Mouse (Mus musculus) liver, embryonic 16.5 days (tissue): ENCODE results near the gene Gm38119. TPM values are rescaled to one million over a fixed set of nuclear protein-coding genes. Genes with fewer than 3 reads are reported as not detected.
"Not testable (repeated sequence)": the region's sequence is repeated elsewhere in the genome, so short reads cannot be mapped to it uniquely, and the experiment has no call there.

Experiments
- ATAC-seq: fragments of 200-750 bp; cut with Nextera tagmentation; 2 replicates; pipeline ENCODE4 v1.8.0; 2017; ENCODE audit warnings: low read depth, mild to moderate bottlenecking, moderate number of reproducible peaks, moderate library complexity
- H3K27ac ChIP-seq: fragments of 300-500 bp; sonication (generic); 2 replicates; pipeline ENCODE4 v1.5.1; 2014; ENCODE audit warnings: mild to moderate bottlenecking, low read length
- H3K27me3 ChIP-seq: fragments of 300-500 bp; sonication (generic); 2 replicates; pipeline ENCODE4 v1.6.1; 2014; ENCODE audit warnings: low read depth, low read length, mixed read lengths; ENCODE audit not compliant: control insufficient read depth, insufficient read depth
- H3K36me3 ChIP-seq: fragments of 300-500 bp; sonication (generic); 2 replicates; pipeline ENCODE4 v1.6.1; 2014; ENCODE audit warnings: mild to moderate bottlenecking; ENCODE audit not compliant: control insufficient read depth, insufficient read depth
- H3K4me1 ChIP-seq: fragments of 300-500 bp; sonication (generic); 2 replicates; pipeline ENCODE4 v1.6.1; 2014; ENCODE audit warnings: low read depth, low read length, mixed read lengths; ENCODE audit not compliant: control insufficient read depth
- H3K4me2 ChIP-seq: fragments of 300-500 bp; sonication (generic); 2 replicates; pipeline ENCODE4 v1.6.1; 2014; ENCODE audit warnings: low read depth, low read length, mixed read lengths
- H3K4me3 ChIP-seq: fragments of 300-500 bp; sonication (generic); 2 replicates; pipeline ENCODE4 v1.5.1; 2014; ENCODE audit warnings: low read depth, mild to moderate bottlenecking, low read length
- H3K9ac ChIP-seq: fragments of 300-500 bp; sonication (generic); 2 replicates; pipeline ENCODE4 v1.6.1; 2014; ENCODE audit warnings: low read depth, low read length
- H3K9me3 ChIP-seq: fragments of 300-500 bp; sonication (generic); replicated peaks from 2 replicates; pipeline ENCODE4 v1.6.1; 2016; ENCODE audit warnings: low read length; ENCODE audit not compliant: control insufficient read depth
- WGBS: fragments of 180-500 bp; shearing (Covaris S2); extraction: QIAGEN DNeasy Blood & Tissue Kit; methylation state at CpG from one replicate; pipeline ENCODE4 v1.1.7; 2014; ENCODE audit not compliant: insufficient replicate concordance; 5-methylcytosine and 5-hydroxymethylcytosine counted together
- polyA plus RNA-seq: library from polyadenylated mRNA; unstranded; fragments of >200 nt; fragmentation: Nextera tagmentation; extraction: Ambion mirVana; gene quantifications from 2 replicates; pipeline ENCODE4 v1.2.1, GENCODE M21; 2015

Gene Gm38119
- polyA plus RNA-seq, 1 experiment from 2014 or later = not detected

GRCm38 (mm10) chr3:92708974-92709373, 29.9 kb downstream of the Gm38119 start, which contains the start of gene Lce1e:
Lce1e (minus strand) TSS chr3:92709074.
- ATAC-seq = no peak
- Histone ChIP-seq H3K27ac (no peak within 1 kb of the TSS), H3K4me1 (no peaks in the 10 kb centered on the region), H3K27me3 (no peaks in the 10 kb centered on the region), H3K4me2 (no peak within 1 kb of the TSS), H3K9ac (no peak within 1 kb of the TSS), H3K9me3 (no peaks in the 10 kb centered on the region), H3K36me3 (no peaks in the 10 kb centered on the region), H3K4me3 (no peak within 1 kb of the TSS)
- WGBS = 58% methylated on average over 2 of the region's 2 CpGs

DNA sequence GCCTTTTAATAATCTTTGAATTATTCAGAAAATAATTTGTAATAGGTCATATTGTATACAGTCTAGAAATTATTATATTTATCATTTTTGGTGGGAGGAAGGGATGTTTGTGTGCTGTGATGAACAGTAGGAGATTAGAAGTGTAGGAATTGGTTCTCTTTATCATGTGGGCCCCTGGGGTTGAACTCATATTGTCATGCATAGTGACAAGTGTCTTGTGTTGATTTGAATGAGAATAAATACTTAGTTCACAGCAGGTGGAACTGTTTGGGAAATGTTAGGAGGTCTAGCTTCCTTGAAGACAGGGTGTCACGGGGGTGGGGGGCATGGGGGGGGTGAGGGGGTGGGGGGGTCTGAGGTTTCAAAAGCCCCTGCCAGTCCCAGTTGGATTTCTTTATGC, 44.3 kb downstream of the Gm38119 start:
- H3K27ac ChIP-seq = no peak overlapping the region
- H3K9ac ChIP-seq = no peak overlapping the region
- no peaks in the 10 kb centered on the region for H3K4me1 ChIP-seq
- H3K9me3 ChIP-seq = no peaks in the 10 kb centered on the region
- WGBS = 9% methylated on average over 1 of the region's 1 CpGs
- H3K27me3 ChIP-seq = no peaks in the 10 kb centered on the region
- ATAC-seq = no peak
- H3K4me2 ChIP-seq = no peak overlapping the region
- no peak overlapping the region for H3K4me3 ChIP-seq
- H3K36me3 ChIP-seq = no peaks in the 10 kb centered on the region

GRCm38 (mm10) chr3:92691688-92692087, 47.2 kb downstream of the Gm38119 start:
- no peak overlapping the region for H3K4me2 ChIP-seq
- ATAC-seq = no peak

DNA sequence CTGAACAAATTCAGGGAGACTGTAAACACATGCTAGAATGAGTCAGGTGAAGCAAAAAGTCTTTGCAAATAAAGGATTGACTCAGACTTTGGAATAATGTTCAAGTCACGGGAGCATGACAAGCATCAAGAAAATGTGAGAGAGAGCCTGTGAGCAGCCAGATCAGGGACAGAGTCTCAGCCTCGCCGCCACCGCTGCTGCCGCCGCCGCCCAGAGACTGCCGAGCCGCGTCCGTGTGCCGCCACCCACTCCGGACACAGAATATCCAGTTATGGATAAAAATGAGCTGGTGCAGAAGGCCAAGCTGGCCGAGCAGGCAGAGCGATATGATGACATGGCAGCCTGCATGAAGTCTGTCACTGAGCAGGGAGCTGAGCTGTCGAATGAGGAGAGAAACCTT, 49.7 kb downstream of the Gm38119 start:
- not testable (repeated sequence) for H3K9me3 ChIP-seq, H3K27me3 ChIP-seq, H3K4me1 ChIP-seq, H3K4me3 ChIP-seq, H3K27ac ChIP-seq, H3K4me2 ChIP-seq, ATAC-seq, H3K9ac ChIP-seq, H3K36me3 ChIP-seq
- 61% methylated on average over 16 of the region's 16 CpGs for WGBS

More at GRCm38 (mm10) chr3:92691688-92692087, 47.2 kb downstream of the Gm38119 start:
- H3K36me3 ChIP-seq = no peaks in the 10 kb centered on the region
- no peaks in the 10 kb centered on the region for H3K9me3 ChIP-seq
- no peak overlapping the region for H3K4me3 ChIP-seq
- H3K4me1 ChIP-seq = no peaks in the 10 kb centered on the region
- H3K27ac ChIP-seq = no peak overlapping the region
- H3K9ac ChIP-seq = no peak overlapping the region
- H3K27me3 ChIP-seq = no peaks in the 10 kb centered on the region

Other genes starting within 250 kb of the Gm38119 start
- gene Sprr4, start 238.6 kb downstream of the Gm38119 start, polyA plus RNA-seq = not detected in 2 replicates
- not detected in 2 replicates for gene 2310046K23Rik, start 204.6 kb downstream of the Gm38119 start, polyA plus RNA-seq
- gene Ivl, start 165.4 kb downstream of the Gm38119 start, polyA plus RNA-seq = not detected in 2 replicates
- gene Smcp, start 150.1 kb downstream of the Gm38119 start, polyA plus RNA-seq = 0.13 and 0.24 TPM in 2 replicates
- not detected in 2 replicates for gene 2210017I01Rik, start 131.6 kb downstream of the Gm38119 start, polyA plus RNA-seq
- gene Lce6a, start 117.4 kb downstream of the Gm38119 start, polyA plus RNA-seq = 0.11 TPM in 1 of 2 replicates, not detected in the other
- gene Lce1a1, start 90.8 kb downstream of the Gm38119 start, polyA plus RNA-seq = not detected in 2 replicates
- not detected in 2 replicates for gene Lce1b, start 82.2 kb downstream of the Gm38119 start, polyA plus RNA-seq
- gene Lce1a2, start 68.8 kb downstream of the Gm38119 start, polyA plus RNA-seq = not detected in 2 replicates
- gene Lce1c, start 59.8 kb downstream of the Gm38119 start, polyA plus RNA-seq = not detected in 2 replicates
- not detected in 2 replicates for gene Lce1d, start 51.9 kb downstream of the Gm38119 start, polyA plus RNA-seq
- gene Lce1e, start 30.0 kb downstream of the Gm38119 start, polyA plus RNA-seq = not detected in 2 replicates
- gene Lce1f, start 18.7 kb downstream of the Gm38119 start, polyA plus RNA-seq = not detected in 2 replicates
- gene Lce1g, start 13.2 kb upstream of the Gm38119 start, polyA plus RNA-seq = not detected in 2 replicates
- gene Lce1h, start 26.0 kb upstream of the Gm38119 start, polyA plus RNA-seq = not detected in 2 replicates
- not detected in 2 replicates for gene Lce1i, start 39.8 kb upstream of the Gm38119 start, polyA plus RNA-seq
- not detected in 2 replicates for gene Lce1j, start 51.4 kb upstream of the Gm38119 start, polyA plus RNA-seq
- not detected in 2 replicates for gene Lce1k, start 68.8 kb upstream of the Gm38119 start, polyA plus RNA-seq
- gene Kprp, start 88.2 kb upstream of the Gm38119 start, polyA plus RNA-seq = not detected in 2 replicates
- not detected in 2 replicates for gene Lce1l, start 112.2 kb upstream of the Gm38119 start, polyA plus RNA-seq
- gene 2310050C09Rik, start 131.1 kb upstream of the Gm38119 start, polyA plus RNA-seq = not detected in 2 replicates
- not detected in 2 replicates for gene Lce3a, start 187.1 kb upstream of the Gm38119 start, polyA plus RNA-seq
- not detected in 2 replicates for gene Lce3b, start 193.9 kb upstream of the Gm38119 start, polyA plus RNA-seq
- gene Lce3c, start 205.4 kb upstream of the Gm38119 start, polyA plus RNA-seq = not detected in 2 replicates
- gene Lce3d, start 218.3 kb upstream of the Gm38119 start, polyA plus RNA-seq = not detected in 2 replicates
- not detected in 2 replicates for gene Lce3e, start 228.0 kb upstream of the Gm38119 start, polyA plus RNA-seq